Mouse (Mus musculus): ENCODE data around the gene Tyw5. TPM values are rescaled to one million over a fixed set of nuclear protein-coding genes. Genes with fewer than 3 reads are reported as not detected.

Gene Tyw5
- total RNA-seq, 1 experiment from 2014 or later = 12.5 TPM

GRCm38 (mm10) chr1:57387876-57388275 is 19.0 kb downstream of the Tyw5 start:
- no peak for DNase-seq

GRCm38 (mm10) chr1:57386519-57386918 is 20.4 kb downstream of the Tyw5 start:
- DNase-seq = no peak

GRCm38 (mm10) chr1:57377376-57378341 is 29.2 kb downstream of the Tyw5 start, which contains the start of gene 1700066M21Rik:
TSS of gene 1700066M21Rik (plus strand) at chr1:57377620.
- DNase-seq = peak; percentile 98

GRCm38 (mm10) chr1:57376806-57377205 is 30.1 kb downstream of the Tyw5 start:
- no peak for DNase-seq

GRCm38 (mm10) chr1:57375276-57375675 is 31.6 kb downstream of the Tyw5 start:
- no peak for DNase-seq

- no peak for DNase-seq
Observed at GRCm38 (mm10) chr1:57370451-57370850, 36.5 kb downstream of the Tyw5 start.

- DNase-seq = no peak
Observed at GRCm38 (mm10) chr1:57369111-57369510, 37.8 kb downstream of the Tyw5 start.

- no peak for DNase-seq
Observed at GRCm38 (mm10) chr1:57367446-57367845, 39.5 kb downstream of the Tyw5 start.

- DNase-seq = no peak
Observed at GRCm38 (mm10) chr1:57358546-57358945, 48.4 kb downstream of the Tyw5 start.

- DNase-seq = no peak
Observed at GRCm38 (mm10) chr1:57351941-57352340, 55.0 kb downstream of the Tyw5 start.

GRCm38 (mm10) chr1:57347487-57347886 is 59.4 kb downstream of the Tyw5 start:
- no peak for DNase-seq

GRCm38 (mm10) chr1:57341197-57341596 is 65.7 kb downstream of the Tyw5 start:
- DNase-seq = no peak

GRCm38 (mm10) chr1:57339156-57339796 is 67.6 kb downstream of the Tyw5 start:
- no peak for DNase-seq

Other genes starting within 250 kb of the Tyw5 start
- gene 1700066M21Rik, start 29.5 kb downstream of the Tyw5 start, total RNA-seq (2021) = 6.2 and 6.6 TPM in 2 replicates
- gene Maip1, start 773 bp downstream of the Tyw5 start, total RNA-seq (2021) = 13.3 and 13.9 TPM in 2 replicates

All from adrenal gland, postnatal 14 days (tissue).